Mouse (Mus musculus) adipocyte (in vitro differentiated cells): ENCODE measurements at regions not wholly inside any gene's neighbourhood (a gene's known extent, or its start where the extent isn't known, plus 50 kb on each side); places are given as distances from the start of the nearest gene placed in this dataset.
"Not testable (repeated sequence)": the region's sequence is repeated elsewhere in the genome, so short reads cannot be mapped to it uniquely, and the experiment has no call there.

Experiments
- DNase-seq: peaks from one replicate; pipeline ENCODE4 v3.0.0-alpha.2; 2016; ENCODE audit warnings: low spot score

DNA sequence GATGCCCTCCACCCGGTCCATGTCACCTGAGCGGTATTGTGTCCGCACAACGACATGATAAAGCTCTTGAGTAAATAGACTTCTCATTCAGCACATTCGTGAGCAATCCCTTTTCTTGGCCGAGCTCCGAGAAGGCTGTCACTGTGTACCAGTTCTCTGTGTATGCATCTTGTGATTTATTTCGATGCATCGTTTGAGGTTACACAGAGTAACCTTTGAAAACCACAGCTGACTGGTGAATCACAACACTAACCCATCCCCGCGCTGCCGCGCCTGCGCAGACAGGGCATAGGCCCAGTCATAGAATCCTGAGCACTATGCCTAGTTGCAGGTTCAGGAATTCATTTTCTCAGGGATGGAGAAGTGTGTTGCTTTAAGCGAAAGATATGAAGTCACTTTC, 201.4 kb downstream of the Med10 start:
- no peak for DNase-seq

DNA sequence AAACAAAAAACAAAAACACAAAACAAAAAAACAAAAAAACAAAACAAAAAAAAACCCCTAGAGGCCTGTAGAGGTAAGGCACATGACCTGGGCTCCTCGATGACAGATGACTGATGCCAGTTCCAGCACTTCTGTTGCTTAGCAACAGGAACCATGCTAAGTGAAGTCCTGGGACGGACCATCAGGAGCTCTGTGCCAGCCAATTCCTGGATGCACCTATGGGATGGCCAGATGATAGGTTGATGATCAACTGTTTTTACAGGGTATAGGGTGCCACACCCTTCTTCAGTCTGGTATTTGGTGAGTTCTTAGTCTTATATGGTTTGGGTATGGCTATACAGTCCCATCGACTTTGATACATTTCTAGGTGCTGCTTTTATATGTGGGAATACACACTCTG, 209.9 kb downstream of the Med10 start:
- no peak for DNase-seq

DNA sequence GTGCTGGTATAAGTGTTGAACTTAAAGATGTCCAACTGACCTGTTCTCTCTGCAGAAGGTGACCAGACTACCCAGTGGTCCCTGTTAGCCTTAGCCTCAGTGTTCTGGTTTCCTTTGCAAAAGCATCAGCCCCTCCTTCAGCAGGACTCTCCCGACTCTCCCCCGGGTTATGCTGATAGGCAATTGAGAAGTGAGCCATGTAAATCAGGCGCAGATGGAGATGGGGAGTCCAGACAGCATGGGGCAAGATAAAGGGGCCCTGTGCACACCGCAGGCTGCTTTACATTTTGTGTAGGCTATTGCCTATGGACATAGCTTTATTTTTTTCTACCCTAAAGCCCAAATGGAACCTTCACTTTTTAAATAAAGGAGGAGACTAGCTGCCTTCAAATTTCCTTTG, 213.0 kb downstream of the Med10 start:
- no peak for DNase-seq

DNA sequence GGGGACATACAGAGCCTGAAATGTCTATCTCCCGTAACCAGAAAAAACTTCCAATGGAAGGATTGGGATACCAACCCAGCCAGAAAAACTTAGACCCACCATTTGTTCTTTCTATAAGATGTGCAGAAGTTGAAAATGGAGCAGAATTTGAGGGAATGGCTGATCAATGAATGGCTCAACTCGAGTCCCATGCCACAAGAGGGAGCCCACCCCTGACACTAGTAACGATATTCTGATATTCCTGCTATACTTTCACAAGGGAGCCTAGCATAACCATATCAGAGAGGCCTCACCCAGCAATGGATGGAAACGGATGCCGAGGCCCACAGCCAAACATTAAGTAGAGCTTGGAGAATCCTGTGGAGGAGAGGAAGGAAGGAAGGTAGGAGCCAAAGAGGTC, 215.3 kb downstream of the Med10 start:
- DNase-seq = no peak

DNA sequence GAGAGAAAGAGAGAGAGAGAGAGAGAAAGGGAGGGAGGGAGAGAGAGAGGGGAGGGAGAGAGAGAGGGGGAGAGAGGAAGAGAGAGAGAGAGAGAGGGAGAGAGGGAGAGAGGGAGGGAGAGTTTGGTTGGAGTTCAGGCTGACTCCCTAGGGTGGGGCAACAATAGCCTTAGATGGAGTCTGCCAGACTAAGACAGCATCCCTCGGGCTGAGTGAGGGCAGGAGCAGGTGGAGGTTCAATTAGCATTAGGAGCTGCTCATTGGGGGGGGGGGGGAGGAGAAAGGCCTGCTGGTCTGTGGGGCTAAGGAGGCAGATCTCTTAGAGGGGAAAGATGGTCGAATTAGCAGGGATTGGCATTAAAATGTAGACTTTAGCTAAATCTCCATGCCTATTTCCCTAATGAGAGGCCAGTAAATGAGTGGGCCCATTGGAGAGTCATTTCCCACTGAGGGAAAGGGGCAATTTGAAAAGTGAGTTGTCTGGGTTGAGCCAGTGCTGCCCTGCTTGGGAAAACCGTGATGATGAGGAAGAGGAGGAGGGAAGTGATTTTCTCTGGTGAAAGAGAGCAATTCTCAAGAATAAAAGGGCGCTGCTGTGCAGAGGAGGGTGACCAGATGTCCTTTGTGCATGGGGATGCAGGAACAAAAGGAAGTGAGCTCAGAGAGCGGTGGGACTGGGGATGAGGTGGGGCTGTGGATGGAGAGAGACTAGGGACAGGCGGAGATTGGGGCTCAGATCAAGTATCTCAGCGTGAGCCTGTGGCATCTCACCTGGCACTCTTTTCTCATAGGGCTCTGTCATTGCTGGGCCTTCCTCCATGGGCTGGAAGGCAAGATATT, 218.0 kb downstream of the Med10 start:
- no peak for DNase-seq

DNA sequence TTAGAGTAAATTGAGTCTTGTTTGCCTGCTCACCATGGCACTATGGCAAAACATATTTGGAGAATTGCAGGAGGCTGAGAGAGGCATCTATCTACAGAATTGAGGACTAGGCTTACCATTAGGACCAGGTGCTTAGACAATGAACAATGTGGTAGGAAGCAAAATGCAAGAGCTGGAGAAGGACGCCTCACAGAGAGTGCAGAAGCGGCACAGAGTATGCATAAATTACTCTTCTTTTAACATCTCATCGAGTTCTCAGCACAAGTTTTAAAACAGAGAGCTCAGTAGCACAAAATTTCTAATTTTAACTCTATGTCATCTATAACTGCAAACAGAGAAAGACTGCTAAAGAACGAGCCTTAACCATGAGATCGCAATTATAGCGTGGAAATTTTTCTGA, 231.1 kb downstream of the Med10 start:
- no peak for DNase-seq

DNA sequence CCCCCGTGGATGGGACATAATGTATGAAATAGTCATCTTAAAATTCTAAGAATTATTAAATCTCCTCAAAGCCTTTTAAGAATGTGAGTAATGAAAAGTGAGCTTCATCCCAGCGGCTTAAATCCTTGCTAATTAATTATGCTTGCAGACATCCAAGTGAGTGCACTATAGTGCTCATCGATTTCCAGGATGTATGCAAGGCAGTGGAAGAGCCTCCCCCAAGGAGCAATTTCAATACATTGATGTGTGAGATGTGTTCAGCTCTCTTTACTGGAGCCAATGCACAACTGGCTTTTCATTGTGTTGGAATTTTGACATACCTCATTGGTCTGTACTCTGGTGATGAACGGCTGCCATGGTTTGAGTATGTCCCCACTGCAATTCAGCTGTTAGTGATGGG, 231.6 kb downstream of the Med10 start:
- no peak for DNase-seq

DNA sequence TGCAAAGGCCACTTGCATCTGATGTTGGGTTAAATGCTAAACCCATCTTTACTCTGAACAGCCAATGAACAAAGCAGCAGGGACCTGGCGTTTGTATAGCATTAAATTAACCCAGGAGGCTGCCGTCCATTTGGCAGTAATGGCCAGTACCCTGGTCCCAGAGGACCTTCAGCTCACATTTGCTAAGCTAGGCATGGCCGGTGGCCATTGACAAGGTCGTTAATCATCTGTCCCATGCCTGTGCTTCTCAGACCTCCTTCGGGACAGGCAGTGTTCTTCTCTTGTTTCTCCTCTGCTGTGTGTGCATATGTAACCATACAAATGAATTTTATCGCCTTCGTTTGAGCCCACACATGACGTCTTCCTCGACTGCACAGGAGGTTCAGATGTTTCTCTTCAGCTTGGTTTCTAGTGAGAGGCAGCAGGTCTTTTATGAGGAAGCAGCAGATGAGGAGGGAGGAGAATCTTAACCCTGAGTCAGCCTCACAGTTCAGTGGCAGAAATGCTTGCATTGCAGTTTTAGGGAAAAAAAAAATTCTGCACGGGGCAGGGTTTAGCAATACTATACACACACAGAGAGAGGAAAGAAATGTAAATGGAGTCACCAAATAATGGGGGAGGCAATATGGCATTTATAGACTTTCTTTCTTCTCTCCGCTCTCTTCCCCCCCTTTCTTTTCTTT, 235.9 kb downstream of the Med10 start:
- DNase-seq = no peak

DNA sequence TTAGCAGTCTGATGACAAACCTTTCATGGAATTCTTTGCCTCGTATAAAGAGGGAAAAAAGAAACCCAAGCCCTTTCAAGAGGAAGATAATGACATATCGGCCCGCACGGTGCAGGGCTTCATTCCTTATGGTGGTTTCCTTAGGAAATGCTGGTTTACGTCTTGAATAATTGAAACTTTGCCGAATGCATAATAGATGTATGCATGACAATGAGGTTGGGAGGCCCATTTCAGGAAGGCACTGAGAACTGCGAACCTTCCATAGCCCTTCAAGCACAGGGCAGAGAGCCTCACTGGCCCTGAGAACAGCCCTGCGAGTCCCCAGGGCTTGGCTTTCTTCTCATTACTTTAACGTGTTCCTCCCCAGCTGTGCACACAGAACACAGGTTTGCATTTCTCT, 255.7 kb downstream of the Med10 start:
- no peak for DNase-seq

DNA sequence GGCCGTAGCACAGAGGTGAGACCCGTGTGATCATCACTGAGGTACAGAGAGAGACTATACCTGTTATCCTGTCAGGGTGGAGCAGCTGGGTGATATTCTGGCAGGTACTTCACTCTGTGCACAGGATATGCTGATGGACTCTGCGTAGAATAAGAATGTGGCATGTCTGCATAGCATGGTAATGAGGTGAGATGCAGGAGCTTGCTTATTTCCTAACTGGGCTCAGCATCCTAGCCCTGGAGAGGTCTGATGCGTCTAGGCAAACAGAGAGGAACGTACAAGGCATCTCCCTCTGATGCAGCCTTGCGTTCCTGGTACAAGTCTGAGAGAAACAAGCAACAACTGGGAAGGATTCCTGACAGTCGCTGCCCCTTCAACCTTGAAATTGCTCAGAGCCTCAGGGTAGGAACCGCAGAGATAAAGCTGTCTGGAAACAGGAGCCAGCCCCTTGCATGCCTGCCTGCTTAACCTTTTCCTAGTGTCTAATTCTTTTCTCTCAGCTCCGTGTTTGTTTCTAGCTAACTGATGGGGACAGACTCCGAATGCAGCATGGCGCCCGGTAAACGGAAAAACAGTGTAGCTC, 259.3 kb downstream of the Med10 start:
- no peak for DNase-seq

DNA sequence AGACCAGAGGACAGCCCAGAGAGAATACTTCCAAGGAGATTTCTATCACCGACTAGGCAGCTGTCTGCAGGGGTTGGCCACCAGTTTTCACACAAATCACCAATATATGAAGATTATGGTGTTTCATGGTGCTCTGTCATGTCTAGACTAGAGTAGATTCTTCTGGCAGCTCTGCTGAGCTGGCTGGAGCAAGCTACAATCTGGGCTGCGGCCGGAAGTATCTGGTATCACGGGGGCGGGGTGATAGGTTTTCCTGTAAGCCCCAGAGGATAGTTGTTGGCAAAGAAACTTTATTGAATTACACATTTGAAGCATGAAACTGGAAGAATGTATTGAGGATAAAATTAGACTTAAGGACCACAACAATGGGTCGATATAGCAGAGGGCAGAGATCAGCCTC, 271.5 kb downstream of the Med10 start:
- DNase-seq = no peak

DNA sequence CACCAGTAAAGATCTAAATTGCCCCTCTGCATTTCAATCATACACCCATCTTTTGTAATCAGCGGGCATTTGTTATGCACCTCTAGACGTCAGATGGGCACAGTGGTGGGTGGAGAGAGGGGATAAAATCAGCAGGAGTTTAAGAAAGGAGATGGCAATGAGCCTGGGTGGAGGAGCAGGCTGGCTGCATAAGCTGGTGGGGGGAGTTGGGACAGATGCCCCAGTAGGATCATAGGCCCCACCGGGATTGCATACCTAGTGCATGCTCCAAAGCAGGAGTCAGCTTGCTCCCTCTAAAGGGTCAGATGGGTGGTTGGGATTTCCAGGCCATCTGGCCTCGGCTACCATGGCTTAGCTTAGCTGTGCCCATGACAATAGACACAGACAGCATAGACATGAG, 273.2 kb downstream of the Med10 start:
- no peak for DNase-seq

DNA sequence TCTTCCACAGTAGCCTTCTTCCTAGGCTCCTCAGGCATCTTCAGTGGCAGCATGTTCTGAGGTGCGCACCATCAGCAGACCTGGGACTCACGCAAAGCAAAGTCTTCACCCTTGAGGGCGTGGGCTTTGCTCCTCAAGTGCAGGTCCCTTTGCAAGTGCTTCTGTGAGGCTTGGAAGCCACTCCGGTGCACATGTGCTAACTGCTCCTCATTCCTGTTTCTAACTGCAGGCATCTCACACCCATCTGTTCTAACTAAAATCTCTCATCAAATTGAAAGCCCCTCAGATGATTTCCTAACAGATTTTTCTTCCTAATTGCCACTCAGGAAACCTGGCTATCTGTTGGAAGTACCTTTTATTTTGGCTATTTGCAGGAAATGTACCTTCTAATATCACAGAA, 278.9 kb downstream of the Med10 start:
- DNase-seq = no peak

DNA sequence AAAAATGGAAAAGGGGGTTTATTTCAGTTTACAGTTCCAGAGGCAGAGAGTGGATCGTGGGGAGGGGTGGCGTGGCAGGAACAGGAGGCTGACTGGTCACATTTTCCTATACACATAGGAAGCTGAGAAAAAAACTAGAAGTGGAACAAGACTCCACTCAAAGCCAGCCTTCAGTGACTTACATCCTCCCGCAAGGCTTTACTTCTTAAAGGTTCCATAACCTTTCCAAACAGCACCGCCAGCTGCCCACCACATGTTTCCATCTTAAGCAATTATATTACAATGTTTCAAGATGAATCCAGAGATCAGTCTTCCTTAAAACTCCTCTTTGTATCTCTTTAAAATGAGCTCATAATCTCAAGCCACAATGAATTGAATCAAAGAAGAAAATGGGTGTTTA, 290.7 kb downstream of the Med10 start:
- no peak for DNase-seq

DNA sequence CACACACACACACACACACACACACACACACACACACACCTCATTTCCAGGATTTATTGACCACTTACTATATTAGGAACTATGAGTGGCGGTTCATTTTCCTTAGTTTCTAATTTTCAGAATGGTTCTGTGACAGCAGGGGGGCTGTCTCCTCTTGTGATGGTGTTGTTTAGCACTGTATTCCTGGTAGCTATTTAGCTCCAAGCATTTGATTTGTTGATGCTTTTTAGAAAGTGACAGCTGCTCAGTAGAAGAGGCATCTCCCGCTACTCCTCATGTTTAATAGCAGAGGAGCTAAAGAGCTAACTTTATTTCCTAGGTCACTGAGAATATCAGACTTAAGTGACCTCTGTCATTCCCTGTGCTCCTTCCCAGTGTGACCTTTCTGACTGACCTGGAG, 291.8 kb downstream of the Med10 start:
- DNase-seq = no peak

DNA sequence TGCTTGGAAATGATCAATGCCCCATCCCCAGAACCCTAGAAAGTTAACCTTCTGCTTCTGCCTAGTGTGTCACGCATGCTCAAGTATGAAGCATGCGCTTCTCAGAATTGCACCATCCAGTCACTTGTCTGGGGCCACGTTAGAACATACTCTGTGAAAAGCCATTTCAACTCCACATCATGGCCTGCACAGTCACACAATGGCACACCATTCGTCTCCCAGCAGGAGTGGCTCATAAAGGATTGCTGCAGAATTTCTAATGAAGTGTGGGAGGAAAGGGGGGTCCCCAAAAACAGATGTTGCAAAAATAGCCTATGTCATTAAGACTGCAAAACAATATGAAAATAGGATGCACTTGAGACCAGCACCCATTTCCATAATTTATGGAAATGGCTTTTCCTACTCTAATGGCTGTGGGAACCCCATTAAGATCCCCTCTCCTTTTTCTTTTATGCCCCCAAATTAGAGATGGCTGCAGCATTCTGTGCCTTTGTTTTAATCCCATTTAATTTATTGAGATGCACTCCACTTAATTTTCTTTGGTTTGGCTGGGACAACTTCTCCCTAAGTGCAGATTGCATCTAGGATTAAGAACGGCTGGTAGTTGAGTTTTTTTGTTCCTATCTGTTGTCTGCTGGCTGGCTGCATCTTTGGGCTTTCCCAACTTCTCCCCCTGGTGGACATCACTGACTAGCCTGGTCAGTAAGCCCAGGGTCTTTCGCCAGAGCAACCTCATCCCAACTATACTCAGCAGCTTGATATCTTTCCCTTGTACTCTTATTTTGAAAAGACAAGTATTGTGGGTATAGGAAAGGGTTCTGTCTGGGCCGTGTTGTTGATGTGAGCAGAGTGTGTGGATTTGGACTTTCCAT, 294.5 kb downstream of the Med10 start:
- DNase-seq = no peak

DNA sequence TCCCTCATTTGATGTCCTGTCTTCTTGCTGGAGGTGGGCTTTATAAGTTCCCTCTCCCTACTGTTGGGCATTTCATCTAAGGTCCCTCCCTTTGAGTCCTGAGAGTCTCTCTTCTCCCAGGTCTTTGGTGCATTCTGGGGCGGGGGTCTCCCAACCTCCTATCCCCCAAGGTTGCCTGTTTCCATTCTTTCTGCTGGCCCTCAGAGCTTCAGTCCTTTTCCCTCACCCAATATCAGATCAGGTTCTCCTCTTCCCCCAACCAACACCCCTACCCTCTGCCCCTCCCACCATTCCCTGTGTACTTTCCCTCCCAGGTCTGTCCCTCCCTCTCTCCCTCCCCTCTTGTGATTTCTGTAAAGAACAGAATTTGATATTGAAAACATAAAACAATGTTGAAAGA, 297.9 kb downstream of the Med10 start:
- not testable (repeated sequence) for DNase-seq

DNA sequence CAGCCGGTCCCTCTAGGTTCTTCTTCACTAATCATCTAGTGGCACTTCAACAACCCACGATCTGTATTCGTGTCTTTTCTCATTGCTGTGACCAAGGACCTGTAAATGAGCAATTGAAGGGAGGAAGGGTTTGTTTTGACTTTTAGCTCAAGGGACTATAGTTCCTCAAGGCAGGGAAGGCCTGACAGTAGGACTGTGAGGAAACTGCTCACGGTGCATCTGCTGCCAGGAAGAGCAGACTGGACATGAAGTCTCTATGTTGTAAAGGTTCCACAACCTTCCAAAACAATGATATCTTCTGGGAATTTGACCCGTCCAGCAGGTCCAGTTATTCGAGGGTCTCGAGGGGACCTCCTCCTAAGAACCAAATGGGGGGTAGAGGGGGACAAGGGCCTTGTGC, 300.8 kb downstream of the Med10 start:
- no peak for DNase-seq

DNA sequence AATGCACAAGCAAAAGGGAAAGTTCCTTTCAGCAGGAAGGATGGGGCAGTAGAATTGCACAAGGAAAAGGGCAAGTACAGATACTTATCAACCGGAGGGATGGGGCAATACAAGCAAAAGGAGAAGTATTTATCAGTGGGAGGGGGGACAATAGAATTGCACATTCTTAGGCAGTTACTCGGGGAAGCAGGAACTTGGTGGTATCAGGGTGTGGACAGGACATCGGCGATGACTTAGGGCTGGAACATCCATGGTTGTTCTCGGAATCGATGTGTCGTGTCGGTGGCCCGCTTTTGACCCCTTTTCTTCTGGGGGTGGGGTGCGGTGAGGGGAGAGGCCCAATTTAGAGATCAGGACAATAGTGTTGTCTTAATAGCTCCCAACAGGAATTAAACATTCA, 301.3 kb downstream of the Med10 start:
- not testable (repeated sequence) for DNase-seq

DNA sequence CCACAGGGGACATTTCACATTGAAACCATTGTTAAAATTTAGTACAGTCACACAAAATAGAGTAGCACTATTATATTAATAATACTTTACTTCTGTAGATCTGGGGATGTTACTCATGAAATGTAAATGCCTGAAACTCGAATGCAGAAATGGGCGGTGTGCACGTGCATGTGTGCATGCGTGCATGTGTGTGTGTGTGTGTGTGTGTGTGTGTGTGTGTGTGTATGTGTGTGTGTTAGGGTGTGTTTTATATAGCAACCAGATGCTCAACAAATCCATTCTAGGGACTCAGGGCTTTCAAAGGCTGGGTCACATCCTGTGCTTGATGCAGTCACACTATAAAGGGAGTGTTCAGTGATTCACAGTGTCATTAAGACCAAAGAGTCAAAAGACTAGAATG, 301.7 kb downstream of the Med10 start:
- DNase-seq = no peak

DNA sequence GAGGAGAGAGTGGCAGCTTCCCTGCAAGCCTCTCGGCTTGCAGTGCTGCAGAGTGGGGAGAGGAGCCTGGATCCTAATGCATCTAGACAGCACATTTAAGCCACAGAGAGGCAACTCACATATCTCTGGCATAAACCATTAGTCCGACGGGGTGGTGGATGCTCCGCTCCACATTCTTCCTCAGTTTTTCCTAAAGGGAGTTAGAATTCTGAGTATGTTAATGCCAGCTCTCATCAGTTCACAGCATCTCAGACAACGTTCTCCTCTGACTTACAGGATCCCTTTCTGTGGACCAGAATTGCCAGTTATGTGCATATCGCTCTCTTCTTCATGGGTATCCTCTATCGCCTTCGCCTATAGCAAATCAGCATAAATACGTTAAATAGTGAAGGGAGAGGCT, 313.4 kb downstream of the Med10 start:
- DNase-seq = no peak

DNA sequence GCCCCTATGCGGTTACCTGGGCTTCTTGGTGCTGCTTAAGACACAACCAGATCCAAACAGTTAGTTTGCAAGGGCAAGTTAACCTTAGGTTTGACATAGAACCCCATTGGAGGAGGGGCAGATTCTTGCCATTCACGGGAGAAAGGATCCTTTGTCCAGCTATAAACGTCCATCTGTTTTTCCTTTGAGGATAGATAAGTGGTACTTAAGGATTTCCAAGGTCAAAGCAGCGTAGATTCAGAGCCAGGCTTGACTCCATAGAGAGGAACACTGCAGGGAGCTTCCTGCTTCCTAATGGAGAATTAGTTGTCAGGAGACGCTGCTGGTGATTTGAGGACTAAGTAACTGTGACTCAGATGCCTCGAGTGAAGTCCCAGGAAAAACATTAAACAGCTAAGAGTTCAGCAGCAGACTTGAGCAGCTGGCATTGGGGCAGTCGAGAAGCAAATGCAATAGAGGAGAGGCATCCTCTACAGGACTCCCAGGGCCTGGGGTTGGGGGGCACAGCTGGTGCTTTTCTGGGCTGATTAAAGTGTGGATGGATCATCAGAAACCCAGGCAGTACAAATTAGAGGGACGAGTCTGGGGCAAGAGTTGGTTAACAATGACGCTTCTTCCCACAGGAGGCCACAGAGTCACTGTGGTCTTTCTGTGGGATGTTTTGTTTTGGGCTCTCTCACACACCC, 322.8 kb downstream of the Med10 start:
- no peak for DNase-seq
